Mouse (Mus musculus): ENCODE measurements around the gene Usf3.

Usf3 gene

DNA sequence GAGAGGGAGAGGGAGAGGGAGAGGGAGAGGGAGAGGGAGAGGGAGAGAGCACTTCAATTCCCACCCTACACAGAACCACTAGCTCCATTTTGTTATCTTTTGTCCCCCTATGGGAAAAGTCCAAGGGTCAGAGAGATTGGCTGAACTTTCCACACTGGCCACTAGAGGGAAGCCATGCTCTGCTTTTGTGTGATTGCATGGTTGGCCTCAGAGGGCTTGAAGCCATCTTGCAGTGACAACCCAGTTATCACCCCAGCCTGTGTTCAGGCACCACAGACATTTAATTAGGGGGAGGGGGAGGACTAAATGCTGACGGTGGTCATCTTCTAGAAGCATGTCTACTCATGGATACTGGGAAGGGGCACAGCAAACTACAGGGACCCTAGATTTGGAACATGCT is 69.6 kb downstream of the Usf3 start:
- peak; percentile 90 for DNase-seq

DNA sequence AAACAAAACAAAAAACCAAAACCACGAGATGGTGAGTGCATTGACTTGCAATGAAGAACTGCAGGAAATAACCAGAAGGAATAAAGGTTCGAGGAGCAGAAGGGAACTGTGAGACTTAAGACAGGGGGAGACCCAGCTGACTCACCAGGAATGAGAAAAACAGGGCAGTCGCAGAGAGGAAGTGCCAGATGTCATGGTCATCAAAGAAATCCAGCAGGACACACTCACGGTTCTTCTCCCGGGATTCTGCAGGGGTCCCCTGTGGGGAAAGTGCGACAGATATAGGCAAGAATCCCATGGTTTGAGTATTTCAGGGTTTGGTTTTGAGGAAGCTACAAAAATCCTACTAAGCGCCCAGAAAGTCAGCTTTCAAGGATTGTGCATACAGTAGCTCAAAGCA is 70.3 kb downstream of the Usf3 start:
- DNase-seq = no peak

DNA sequence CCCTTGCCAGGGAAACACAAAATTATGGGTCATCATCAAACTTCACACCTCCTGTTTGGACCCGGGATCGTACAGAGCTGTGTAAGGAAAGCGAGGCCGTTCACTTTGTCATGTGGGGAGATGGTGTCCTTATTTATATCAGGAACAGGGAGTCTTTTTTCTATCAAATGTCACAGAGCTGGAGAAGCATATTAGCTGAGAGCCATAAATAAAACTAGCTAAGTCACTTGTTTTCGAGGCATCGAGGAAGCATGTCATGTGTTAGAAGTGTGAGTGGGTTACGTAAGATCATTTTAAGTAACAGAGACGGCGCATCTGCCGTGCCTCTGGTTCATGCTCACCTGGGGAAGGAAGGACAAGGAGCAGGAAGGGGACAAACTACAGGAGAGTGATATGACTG is 76.9 kb downstream of the Usf3 start:
- DNase-seq = no peak

DNA sequence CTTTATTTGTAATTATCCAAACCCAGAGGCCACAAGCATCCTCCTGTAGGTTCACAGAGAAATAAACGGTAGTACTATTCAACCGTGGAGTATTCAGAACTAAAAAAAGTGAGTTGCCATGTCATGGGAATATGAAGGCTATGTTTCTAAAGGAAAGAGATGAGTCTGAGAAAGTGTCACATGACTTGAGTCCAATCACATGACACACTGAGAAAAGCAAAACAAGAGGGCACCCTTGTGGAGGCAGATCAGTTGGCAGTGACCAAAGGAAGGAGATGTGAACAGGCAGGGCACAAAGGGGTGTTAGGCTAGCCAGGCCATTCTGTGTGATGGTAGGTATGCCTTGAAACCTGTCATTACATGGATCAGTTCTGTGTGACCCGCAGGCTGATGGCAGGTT is 79.7 kb downstream of the Usf3 start:
- no peak for DNase-seq

DNA sequence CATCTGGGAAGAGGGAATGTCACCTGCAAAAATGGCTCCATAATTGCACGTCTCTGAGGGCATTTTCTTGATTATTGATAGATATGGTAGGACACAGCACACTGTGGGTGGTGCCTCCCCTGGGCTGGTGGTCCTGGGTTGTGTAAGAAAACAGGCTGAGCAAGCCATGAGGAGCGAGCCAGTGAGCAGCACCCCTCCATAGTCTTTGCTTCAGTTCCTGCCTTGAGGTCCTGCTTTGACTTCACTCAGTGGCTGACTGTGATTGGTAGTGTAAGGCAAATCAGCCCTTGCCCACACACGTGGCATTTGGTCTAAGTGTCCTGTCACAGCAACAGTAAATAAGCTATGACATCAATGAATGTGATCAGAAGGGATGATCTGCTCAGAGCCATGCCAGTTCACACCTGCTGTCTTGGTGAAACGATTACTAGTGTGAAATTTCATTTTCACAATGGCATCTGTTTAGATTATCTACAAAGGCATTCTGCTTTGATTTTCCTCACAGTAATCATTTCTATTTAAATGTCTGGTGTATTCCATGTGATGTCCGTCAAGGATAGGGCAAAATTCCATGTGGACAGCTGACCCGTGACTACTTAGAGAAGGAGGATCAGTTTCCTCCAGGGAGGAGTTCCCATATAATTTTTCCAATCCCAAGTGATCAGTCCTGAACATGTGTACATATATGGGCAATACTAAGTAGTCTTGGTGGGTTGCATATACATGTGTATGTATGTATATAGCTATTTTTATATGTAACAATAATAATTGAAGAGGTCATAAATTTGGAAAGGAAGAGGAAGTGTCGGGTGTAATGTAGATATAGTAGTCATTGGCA is 81.0 kb downstream of the Usf3 start:
- DNase-seq = no peak

DNA sequence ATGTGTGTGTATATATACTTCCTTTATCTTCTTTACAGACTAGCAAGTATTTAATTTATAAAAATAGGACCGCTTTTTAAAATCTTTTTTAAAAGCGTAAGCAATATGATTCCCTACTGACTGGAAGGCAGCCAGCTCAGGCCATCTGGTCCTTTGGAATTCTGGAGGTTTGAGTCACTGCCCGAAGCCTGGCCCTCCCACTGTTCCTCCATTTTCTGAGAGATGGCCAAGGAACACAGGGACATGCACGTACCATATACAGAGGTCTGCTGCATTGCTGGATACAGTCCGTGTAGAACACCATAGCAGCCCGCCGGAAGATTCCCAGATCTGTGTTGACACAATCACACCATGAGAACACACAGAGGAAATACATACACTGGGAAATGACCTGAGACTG is 81.7 kb downstream of the Usf3 start:
- DNase-seq = no peak

DNA sequence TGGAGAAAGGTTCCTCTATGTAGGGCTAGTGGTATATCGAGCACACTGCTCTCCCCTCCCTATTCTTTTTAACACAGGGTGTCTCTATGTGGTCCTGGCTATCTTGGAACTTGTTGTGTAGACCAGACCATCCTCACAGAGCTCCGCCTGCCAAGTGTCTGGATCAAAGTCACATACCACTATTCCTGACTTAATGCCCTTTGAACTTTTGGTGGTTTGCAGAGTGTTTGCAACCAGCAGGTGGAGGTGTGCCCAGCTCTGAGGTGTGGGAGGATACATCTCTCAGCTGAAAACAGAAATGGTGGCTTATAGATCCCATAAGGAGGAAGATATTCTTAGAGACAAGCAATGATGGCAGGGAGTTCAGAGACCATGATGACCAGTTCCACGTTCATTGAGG is 84.4 kb downstream of the Usf3 start:
- DNase-seq = no peak

DNA sequence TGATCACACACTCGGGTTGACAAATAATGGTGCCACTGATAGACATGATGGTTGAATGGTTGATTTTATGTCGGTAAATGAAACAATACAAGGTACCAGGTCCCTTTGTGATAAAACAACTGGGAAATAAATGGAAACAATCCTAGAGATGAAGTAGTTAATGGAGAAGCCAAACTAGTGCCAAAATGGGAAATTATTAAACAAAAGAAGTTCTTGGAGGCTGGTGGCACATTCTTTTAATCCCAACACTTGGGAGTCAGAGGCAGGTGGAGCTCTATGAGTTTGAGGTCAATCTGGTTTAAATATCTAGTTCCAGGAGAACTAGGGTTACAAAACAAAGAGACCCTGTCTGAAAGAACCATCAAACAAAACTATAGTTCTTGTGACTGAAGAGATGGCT is 91.9 kb downstream of the Usf3 start:
- no peak for DNase-seq

DNA sequence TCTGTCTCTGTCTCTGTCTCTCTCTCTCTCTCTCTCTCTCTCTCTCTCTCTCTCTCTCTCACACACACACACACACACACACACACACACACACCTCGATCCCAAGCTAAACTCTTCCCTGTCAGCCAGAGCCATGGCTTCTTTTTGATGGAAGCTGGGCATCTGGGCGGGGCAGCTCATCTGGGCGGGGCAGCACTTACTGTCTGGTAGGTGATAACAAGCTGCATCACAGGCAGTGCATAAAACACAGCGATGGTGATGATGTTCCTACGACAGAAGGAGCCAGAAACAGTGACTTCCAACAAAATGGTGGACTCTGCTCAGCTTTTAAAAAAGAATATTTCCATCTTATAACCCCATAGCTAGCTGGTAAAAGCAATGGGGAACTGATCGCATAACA is 92.5 kb downstream of the Usf3 start:
- no peak for DNase-seq

DNA sequence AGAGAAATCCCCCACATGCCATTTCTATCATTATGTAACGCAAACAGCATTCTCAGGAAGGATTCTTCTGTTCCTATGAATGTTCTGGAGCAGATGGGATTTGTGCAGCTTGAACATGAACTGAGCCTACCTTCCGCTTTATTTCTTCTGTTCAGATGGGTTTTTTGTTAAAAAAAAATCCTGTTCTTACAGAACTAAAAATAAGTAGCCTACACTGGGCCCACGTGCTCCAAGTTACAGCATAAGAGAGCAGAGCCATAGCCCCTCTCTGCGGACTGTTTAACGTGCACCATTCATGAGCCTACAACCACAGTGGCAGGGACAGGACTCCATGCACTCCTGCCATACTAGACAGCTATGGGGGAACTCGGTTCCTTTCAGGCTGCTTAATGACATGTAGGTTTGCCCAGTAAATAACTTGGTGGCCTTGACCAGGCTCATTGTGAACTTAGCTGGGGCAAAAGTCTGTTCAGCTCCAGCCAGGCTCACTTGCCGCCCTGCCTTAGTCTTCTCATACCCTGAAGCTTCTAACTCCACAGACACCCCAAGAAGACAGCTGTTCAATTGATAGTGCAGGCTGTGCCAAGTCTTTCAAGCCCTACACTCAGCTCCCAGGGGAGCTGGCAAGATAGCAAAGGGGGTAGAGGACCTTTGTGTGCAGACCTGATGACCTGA is 95.6 kb downstream of the Usf3 start:
- DNase-seq = no peak

DNA sequence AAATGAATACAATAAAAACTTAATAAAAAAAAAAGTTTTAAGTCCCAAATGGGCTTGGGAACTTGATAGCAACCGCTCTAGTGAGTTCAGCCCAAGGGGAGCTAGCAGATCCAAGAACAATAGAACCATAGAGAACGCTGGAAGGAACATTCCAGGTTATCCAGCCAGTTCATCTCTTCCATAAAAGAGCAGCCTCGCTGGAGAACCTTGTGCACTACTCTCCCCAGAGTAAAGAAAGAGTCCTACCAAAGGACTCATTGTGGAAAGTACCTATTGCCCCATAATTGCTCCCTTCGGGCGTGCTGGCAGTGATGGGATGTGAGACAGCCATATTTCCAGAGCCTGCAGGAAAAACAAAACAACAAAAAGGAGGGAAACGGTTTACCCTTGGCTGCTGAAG is 96.5 kb downstream of the Usf3 start:
- no peak for DNase-seq

DNA sequence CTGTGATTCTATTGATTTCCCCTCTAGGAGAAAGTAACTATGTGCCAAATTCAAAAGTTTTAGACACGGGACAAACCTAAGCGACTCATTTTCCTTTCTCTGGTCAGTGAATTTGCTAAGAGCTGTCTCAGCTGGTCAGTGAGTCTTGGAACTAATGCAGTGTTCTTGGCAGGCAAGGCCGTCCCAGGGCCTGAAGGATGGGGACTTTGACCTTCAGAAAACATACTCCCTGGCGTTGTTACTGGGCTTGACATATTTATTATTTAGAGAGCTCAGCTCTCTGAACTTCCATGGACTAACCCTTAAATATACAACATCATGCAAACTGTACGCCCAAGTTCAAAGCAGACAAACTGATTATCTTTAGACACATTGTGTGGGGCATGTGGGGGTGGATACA is 97.6 kb downstream of the Usf3 start:
- no peak for DNase-seq

DNA sequence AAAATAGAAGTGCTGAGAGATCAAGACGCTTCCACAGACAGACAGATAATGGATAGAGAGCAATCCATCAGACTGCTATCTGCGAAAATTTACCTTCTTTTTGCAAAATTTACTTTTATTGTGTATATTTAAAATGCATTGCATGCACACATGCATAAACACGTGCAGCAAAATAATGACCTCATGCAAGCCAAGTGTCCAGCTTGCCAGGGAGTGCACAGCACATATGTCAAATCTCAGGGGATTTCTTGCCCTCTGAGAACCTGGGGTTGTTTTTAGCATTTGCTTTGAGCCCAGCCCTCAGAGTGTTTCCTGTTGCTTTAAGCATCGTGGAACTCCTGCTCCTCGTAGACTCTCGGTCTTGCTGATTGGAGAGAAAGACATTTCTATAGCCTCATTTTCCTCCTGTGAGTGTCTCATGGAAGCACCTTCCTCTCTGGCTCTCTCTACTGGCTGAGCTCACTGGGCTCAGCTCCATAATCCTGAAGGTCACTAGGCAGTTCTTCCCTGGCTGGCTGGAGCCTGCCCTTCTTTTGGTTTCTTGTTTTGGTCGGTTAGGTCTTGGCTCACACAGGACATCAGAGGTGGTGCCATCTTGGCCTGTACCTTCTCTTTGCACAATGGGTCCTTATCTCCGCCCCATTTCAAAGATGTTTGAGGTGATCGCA is 98.5 kb downstream of the Usf3 start:
- DNase-seq = no peak

Measured in retina, postnatal 1 day (tissue).